Mouse (Mus musculus) embryonic fibroblast, embryonic 13.5 days (primary cell): ENCODE results near the gene Ncam2. TPM values are rescaled to one million over a fixed set of nuclear protein-coding genes. Genes with fewer than 3 reads are reported as not detected.
"Not testable (repeated sequence)": the region's sequence is repeated elsewhere in the genome, so short reads cannot be mapped to it uniquely, and the experiment has no call there.

Experiments
- H3K27ac ChIP-seq: 2 replicates; pipeline ENCODE4 v1.5.1; 2012; ENCODE audit warnings: low read length, control low read depth, inconsistent platforms; ENCODE audit not compliant: insufficient read depth
- H3K4me1 ChIP-seq: 2 replicates; pipeline ENCODE4 v1.6.1; 2011; ENCODE audit warnings: low read length; ENCODE audit not compliant: control insufficient read depth, insufficient read depth
- H3K4me3 ChIP-seq: 2 replicates; pipeline ENCODE4 v1.5.1; 2011; ENCODE audit warnings: mild to moderate bottlenecking, control low read depth, low read length; ENCODE audit not compliant: insufficient read depth
- CTCF ChIP-seq: IDR thresholded peaks from 2 replicates; pipeline ENCODE4 v1.5.1; 2011; ENCODE audit warnings: mild to moderate bottlenecking, control low read depth, low read length, moderate library complexity, borderline replicate concordance; ENCODE audit not compliant: insufficient read depth
- POLR2A ChIP-seq: IDR thresholded peaks from 2 replicates; pipeline ENCODE4 v1.6.1; 2011; ENCODE audit warnings: low read depth, mild to moderate bottlenecking, control low read depth, low read length, moderate library complexity
- polyA plus RNA-seq: library from polyadenylated mRNA; stranded (reverse); fragments of >200 nt; gene quantifications from 2 replicates; pipeline ENCODE4 v1.2.4, GENCODE M21; 2011; ENCODE audit warnings: low read depth; ENCODE audit not compliant: missing spikeins, insufficient read length

Ncam2 gene
- polyA plus RNA-seq, 1 experiment: 0.74 TPM

DNA sequence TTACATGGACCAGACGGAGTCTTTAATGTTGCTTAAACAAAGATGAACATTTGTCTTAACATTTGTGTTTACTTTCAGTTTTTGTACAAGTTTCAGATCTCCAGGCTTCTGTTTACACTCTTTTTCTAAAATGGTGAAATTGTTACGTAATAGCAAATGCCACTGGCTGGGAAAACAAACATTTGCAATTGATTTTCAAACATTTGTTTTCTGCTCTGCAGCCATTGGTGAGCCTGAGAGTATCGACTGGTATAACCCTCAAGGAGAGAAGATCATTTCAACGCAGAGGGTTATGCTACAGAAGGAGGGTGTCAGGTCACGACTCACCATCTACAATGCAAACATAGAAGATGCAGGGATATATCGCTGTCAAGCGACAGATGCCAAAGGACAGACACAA lies 234.1 kb downstream of the Ncam2 start:
- H3K4me3 ChIP-seq: no peak overlapping the region
- no peak overlapping the region for H3K27ac ChIP-seq
- TF ChIP-seq CTCF (no peak), POLR2A (no peak)
- H3K4me1 ChIP-seq: no peaks in the 10 kb centered on the region

DNA sequence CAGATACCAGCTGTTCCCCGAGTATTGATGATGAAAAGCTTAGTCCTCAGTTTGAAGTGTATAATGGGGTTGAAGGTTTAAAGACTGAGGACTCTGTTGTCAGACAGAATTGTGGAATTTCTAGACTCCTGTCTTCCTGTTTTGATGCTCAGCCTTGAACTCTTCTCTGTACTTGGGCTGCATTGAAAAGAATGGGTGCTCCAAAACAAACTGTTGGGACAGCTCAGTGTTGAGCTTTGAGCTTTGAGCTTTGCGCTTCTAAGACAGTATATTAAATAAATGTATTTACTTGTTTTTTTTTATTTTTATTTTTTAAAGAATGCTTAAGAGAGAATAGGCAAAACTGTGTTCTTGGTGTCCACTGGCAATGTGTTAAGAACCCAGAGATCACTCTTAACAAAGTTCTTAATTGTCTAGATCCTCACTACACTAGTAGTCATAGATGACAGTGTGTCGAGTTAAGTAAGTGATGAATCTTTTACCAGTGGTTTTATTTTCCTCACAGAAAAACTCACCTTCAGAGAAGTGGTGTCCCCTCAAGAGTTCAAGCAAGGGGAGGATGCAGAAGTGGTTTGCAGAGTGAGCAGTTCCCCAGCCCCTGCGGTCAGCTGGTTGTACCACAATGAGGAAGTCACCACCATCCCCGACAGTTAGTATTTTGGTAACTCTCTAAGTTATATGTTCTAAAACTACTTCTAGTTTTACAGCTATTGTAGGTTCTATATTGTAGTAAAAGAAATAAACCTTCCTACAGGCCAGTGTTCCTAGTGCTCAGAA lies 236.8 kb downstream of the Ncam2 start:
- Histone ChIP-seq H3K4me1 (no peaks in the 10 kb centered on the region), H3K4me3 (no peak overlapping the region), H3K27ac (no peak overlapping the region)
- TF ChIP-seq CTCF (no peak), POLR2A (no peak)

DNA sequence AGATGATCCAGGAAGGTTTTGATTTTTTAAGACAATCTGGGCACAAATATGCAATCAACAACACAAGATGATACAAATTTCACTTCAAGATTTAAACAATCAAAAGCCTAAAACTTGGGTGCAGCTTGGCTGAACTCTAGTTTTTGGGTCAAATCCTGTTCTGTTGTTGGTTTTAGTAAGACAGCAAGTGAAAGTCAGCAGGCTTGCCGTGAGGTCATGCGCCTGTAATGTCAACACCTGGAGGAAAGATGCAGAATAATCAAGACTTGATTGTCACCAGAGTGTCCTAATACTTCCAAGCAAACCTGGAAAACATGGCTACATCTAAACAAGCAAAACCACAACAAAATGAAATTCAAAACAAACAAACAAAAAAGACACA lies 237.4 kb downstream of the Ncam2 start:
- Histone ChIP-seq H3K4me1 (no peaks in the 10 kb centered on the region), H3K27ac (no peak overlapping the region), H3K4me3 (no peak overlapping the region)
- no peak for TF ChIP-seq POLR2A
- no peak for TF ChIP-seq CTCF

DNA sequence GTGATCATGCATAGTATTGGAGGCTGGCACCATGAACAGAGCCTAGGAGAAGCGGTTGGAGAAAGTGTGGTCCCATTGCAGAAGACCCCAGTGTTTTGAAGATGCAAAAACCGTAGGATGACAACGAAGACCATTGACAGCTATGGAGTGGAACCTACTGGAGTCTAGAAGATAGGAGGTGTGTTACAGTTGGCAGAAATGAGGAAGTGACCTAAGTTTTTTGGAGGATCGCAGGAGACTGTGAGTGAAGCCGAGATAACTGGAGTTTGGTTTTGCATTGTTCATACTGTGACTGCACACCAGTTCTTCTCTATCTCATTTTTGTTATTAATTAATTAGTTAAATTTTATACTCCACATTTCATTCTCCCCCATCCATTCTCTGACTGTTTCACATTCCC lies 250.4 kb downstream of the Ncam2 start:
- H3K4me3 ChIP-seq: no peak overlapping the region
- H3K27ac ChIP-seq: no peak overlapping the region
- H3K4me1 ChIP-seq: no peaks in the 10 kb centered on the region
- TF ChIP-seq CTCF (no peak), POLR2A (no peak)

DNA sequence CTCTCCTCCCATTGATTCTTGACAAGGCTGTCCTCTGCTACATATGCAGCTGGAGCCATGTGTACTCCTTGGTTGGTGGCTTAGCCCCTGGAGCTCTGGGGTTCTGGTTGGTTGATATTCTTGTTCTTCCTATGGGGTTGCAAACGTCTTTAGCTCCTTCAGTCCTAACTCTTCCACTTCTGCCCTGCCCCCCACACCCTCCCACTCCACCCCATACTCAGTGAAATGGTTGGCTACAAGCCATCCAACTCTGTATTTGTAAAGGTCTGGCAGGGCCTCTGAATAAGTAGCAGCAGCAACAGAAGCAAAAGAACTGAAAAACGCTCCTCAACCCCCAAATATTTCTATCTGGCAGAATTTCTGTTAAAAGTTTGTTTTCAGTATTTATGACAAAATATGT lies 252.5 kb downstream of the Ncam2 start:
- no peak overlapping the region for H3K4me3 ChIP-seq
- no peak for TF ChIP-seq POLR2A
- H3K4me1 ChIP-seq: no peaks in the 10 kb centered on the region
- H3K27ac ChIP-seq: no peak overlapping the region

DNA sequence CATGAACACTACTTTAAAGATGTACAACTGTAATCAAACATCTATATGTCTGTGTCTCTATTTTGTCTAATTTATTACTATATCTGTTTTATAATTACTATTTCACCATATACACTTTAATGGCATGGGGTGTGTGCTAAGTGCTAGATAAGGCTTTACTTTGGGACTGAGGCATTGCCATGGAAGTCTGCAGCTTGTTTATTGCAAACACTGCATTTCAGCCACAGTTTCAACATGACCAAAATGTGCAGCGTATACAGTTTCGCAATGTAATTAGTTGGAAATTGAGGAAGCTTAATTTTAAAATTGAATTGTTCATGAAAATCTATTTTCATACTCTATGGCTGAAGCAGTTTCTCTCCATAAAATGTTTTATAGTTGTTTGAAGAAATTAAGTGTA lies 254.0 kb downstream of the Ncam2 start:
- no peaks in the 10 kb centered on the region for H3K4me1 ChIP-seq
- no peak for TF ChIP-seq POLR2A
- no peak for TF ChIP-seq CTCF
- H3K4me3 ChIP-seq: no peak overlapping the region
- no peak overlapping the region for H3K27ac ChIP-seq

DNA sequence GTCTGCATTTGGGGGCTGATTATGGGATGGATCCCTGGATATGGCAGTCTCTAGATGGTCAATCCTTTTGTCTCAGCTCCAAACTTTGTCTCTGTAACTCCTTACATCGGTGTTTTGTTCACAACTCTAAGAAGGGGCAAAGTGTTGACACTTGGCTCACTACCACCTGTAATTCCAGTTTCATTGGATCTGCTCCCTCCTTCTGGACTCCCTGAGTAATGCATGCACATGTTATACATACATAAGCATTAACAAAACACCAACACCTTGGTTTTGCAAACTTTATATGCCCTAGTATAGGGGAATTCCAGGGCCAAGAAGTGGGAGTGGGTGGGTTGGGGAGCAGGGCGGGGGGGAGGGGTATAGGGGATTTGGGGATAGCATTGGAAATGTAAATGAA lies 262.2 kb downstream of the Ncam2 start:
- H3K4me3 ChIP-seq, H3K4me1 ChIP-seq, H3K27ac ChIP-seq: not testable (repeated sequence)

DNA sequence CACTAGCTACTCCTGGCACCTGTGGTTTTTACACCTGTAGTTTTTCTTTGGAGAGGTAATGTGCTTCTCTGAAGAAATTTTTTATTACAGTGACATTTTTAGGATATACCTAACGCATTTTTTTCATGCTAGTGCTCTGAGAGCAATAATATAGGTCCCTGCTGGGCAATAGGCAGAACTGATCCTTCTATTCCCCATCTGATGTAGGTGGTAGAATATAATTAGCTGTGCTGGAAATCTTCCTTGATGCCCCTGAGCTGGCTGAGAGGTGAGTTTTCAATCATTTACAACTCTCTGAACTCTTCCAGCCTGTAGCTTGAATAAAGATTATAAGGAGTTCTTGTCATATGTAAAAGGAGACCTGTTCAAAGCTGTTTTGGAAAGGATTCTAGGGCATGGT lies 272.4 kb downstream of the Ncam2 start:
- no peak for TF ChIP-seq POLR2A
- TF ChIP-seq CTCF: no peak
- Histone ChIP-seq H3K4me1 (no peaks in the 10 kb centered on the region), H3K4me3 (no peak overlapping the region), H3K27ac (no peak overlapping the region)

DNA sequence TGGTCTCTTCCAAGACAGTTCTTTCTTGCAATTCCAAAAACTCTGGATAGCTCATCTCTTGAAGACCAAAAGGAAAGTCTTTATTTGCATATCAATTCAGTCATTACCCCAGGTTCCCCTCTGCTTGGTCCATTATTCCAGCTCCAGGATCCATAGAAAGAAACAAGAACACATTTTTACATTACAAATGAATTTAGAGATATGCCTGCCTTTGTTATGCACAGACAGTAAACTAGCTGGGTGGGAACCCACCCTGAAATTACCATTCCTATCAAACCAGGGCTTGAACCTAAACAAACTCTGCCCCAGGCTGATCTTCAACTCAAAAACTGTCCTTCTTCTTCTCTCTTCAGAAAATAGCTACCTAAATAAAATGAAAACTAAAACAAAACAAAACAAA lies 280.6 kb downstream of the Ncam2 start:
- Histone ChIP-seq H3K4me1 (no peaks in the 10 kb centered on the region), H3K4me3 (no peak overlapping the region), H3K27ac (no peak overlapping the region)
- TF ChIP-seq POLR2A (no peak), CTCF (no peak)

DNA sequence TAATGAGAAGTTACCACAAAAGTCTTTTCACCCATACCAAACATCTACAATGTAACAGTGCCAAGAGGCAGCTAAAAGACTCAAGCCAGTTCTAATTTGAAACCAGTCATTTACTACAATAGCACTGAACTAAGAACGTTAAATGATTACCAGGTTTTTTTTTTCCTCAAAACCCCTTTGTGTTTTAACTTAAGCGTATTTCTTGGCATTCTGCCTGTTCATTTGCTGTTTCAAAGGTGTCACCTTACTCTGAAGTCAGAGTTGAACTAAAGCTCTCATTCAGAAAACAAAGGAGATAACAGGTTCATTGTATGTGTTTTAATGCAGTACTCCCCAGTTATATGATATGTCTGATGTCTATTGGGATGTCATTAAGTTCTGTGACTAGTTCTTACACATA lies 295.6 kb downstream of the Ncam2 start:
- H3K4me3 ChIP-seq: no peak overlapping the region
- H3K4me1 ChIP-seq: no peaks in the 10 kb centered on the region
- no peak overlapping the region for H3K27ac ChIP-seq
- TF ChIP-seq CTCF (no peak), POLR2A (no peak)

DNA sequence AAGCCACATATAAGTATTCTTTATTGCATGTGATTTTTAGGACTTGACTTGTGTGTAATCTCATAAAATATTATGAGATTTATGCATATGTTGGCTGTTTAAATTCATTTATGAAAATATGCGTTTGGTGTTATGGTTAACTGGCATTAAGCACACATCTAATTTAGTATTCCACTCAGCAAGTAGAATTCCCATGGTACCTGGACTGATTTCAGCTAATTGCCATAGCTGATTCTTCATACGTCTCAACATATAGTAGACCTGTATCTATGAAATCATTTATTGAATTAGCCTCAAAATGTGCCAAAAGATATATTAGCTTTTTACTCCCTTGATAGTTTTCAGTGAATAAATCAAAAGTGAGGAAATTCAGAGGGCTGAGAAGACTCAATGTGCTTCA lies 302.1 kb downstream of the Ncam2 start:
- no peak overlapping the region for H3K4me3 ChIP-seq
- TF ChIP-seq CTCF (no peak), POLR2A (no peak)
- H3K27ac ChIP-seq: no peak overlapping the region
- H3K4me1 ChIP-seq: no peaks in the 10 kb centered on the region
